Mouse (Mus musculus) MEL (cell line): Measurements from ENCODE around the gene Fst. TPM values are rescaled to one million over a fixed set of nuclear protein-coding genes. Genes with fewer than 3 reads are reported as not detected.

Source experiments
- DNase-seq: peaks from one replicate; pipeline ENCODE4 v3.0.0; 2011; ENCODE audit warnings: low read depth, low spot score
- H3K27ac ChIP-seq: 2 replicates; pipeline ENCODE4 v1.5.1; 2012; ENCODE audit warnings: low read depth, mild to moderate bottlenecking, control low read depth, low read length, moderate library complexity; ENCODE audit not compliant: control insufficient read depth
- H3K27me3 ChIP-seq, 2 experiments: fragments of 150-350 bp in 1 of 2; sonication (generic) in 1 of 2; 2 replicates each; pipeline ENCODE4 v1.6.1; 2012; ENCODE audit warnings: low read length in 2 of 2, mild to moderate bottlenecking in 2 of 2, improper control_type of control experiment in 1 of 2, moderate library complexity in 1 of 2; ENCODE audit not compliant: insufficient read depth in 2 of 2, control insufficient read depth in 1 of 2
- H3K36me3 ChIP-seq, 2 experiments: 2 replicates each; pipeline ENCODE4 v1.6.1; 2012 to 2014; ENCODE audit warnings: low read length in 2 of 2, improper control_type of control experiment in 1 of 2, inconsistent platforms in 1 of 2, mild to moderate bottlenecking in 1 of 2; ENCODE audit not compliant: insufficient read depth in 2 of 2, control insufficient read depth in 1 of 2
- H3K4me1 ChIP-seq, 2 experiments: fragments of 150-350 bp in 1 of 2; sonication (generic) in 1 of 2; 2 replicates each; pipeline ENCODE4 v1.6.1; 2012; ENCODE audit warnings: low read length in 2 of 2, improper control_type of control experiment in 1 of 2, mild to moderate bottlenecking in 1 of 2; ENCODE audit not compliant: insufficient read depth in 2 of 2, control insufficient read depth in 1 of 2
- H3K4me3 ChIP-seq, 2 experiments: fragments of 150-350 bp in 1 of 2; sonication (generic) in 1 of 2; 2 replicates each; pipeline ENCODE4 v1.5.1; 2012; ENCODE audit warnings: low read depth in 2 of 2, low read length in 2 of 2, mild to moderate bottlenecking in 2 of 2, moderate library complexity in 2 of 2, control low read depth in 1 of 2, improper control_type of control experiment in 1 of 2; ENCODE audit not compliant: control insufficient read depth in 1 of 2, insufficient read depth in 1 of 2
- H3K79me2 ChIP-seq: 2 replicates; pipeline ENCODE4 v1.6.1; 2012; ENCODE audit warnings: mild to moderate bottlenecking, low read length, moderate library complexity; ENCODE audit not compliant: control insufficient read depth, poor library complexity, insufficient read depth
- H3K9ac ChIP-seq: 2 replicates; pipeline ENCODE4 v1.6.1; 2012; ENCODE audit warnings: low read depth, mild to moderate bottlenecking, control low read depth, low read length, moderate library complexity; ENCODE audit not compliant: control insufficient read depth, poor library complexity, severe bottlenecking
- H3K9me3 ChIP-seq: fragments of 150-350 bp; sonication (generic); replicated peaks from 2 replicates; pipeline ENCODE4 v1.6.1; 2012; ENCODE audit warnings: mild to moderate bottlenecking, low read length, improper control_type of control experiment, moderate library complexity; ENCODE audit not compliant: insufficient read depth
- ETS1 ChIP-seq: IDR thresholded peaks from 2 replicates; pipeline ENCODE4 v1.6.1; 2012; ENCODE audit warnings: low read depth, mild to moderate bottlenecking, inconsistent platforms, low read length, improper control_type of control experiment, moderate library complexity
- MAZ ChIP-seq: IDR thresholded peaks from 2 replicates; pipeline ENCODE4 v1.6.1; 2012; ENCODE audit warnings: low read depth, mild to moderate bottlenecking, inconsistent platforms, low read length, improper control_type of control experiment
- MYC ChIP-seq: IDR thresholded peaks from 2 replicates; pipeline ENCODE4 v1.6.1; 2011; ENCODE audit warnings: low read depth, mild to moderate bottlenecking, low read length, improper control_type of control experiment, moderate library complexity
- NELFE ChIP-seq: IDR thresholded peaks from 2 replicates; pipeline ENCODE4 v1.6.1; 2011; ENCODE audit warnings: low read depth, low read length, improper control_type of control experiment
- POLR2AphosphoS2 ChIP-seq: IDR thresholded peaks from 2 replicates; pipeline ENCODE4 v1.6.1; 2011; ENCODE audit warnings: low read length, improper control_type of control experiment
- SMC3 ChIP-seq: IDR thresholded peaks from 2 replicates; pipeline ENCODE4 v1.6.1; 2011; ENCODE audit warnings: low read depth, low read length, improper control_type of control experiment
- TCF12 ChIP-seq: IDR thresholded peaks from 2 replicates; pipeline ENCODE4 v1.6.1; 2014; ENCODE audit warnings: low read depth, mild to moderate bottlenecking, inconsistent platforms, low read length, improper control_type of control experiment, moderate library complexity
- USF2 ChIP-seq, 2 experiments: IDR thresholded peaks; 2 replicates each; pipeline ENCODE4 v1.6.1; 2011 to 2012; ENCODE audit warnings: improper control_type of control experiment in 2 of 2, low read length in 2 of 2, borderline replicate concordance in 1 of 2, inconsistent platforms in 1 of 2, low read depth in 1 of 2, mild to moderate bottlenecking in 1 of 2; ENCODE audit not compliant: insufficient read depth in 1 of 2
- polyA plus RNA-seq, 2 experiments: library from polyadenylated mRNA; stranded (reverse) in 1 of 2; unstranded in 1 of 2; fragments of >175 nt in 1 of 2; fragments of >200 nt in 1 of 2; gene quantifications; 2 replicates each; pipeline versions ENCODE4 v1.2.1 to v1.2.4; 2012; ENCODE audit warnings: low replicate concordance in 2 of 2, low read depth in 1 of 2; ENCODE audit not compliant: insufficient read length in 2 of 2, insufficient read depth in 1 of 2, missing spikeins in 1 of 2
- total RNA-seq: library from RNA; depleted of rRNA; stranded (reverse); fragments of 300-350 nt; gene quantifications from 2 replicates; pipeline ENCODE4 v1.2.3, GENCODE M21; 2012; rRNA removed

Fst gene
- total and polyA plus RNA-seq, 3 experiments, result not detected

DNA sequence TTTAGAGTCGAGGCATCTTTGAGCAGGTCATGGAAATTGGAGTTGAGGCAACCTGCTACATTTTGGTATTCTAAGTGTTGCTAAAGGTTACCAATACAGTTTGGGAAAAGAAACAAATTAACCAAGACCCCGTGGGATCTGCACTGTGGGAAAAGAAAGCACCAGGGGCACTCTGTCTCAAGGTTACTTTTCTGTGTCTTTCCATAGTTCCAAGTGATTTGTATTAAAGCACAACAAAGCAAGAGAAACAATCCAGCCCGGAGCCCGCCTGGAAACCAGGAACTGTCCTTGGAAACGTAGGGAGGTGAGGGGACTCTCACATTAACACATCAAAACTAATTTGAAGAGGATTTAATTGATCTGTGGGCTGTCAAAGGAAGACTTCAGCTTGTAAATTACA, 51.9 kb downstream of the Fst start:
- Histone ChIP-seq H3K27ac (no peak overlapping the region), H3K4me1 (no peaks in the 10 kb centered on the region), H3K36me3 (no peaks in the 10 kb centered on the region), H3K9ac (no peak overlapping the region), H3K27me3 (peaks cover 2 to 5% of the 10 kb centered on the region in 2 experiments), H3K9me3 (no peaks in the 10 kb centered on the region), H3K4me3 (no peak overlapping the region), H3K79me2 (no peaks in the 10 kb centered on the region)
- TF ChIP-seq MAZ (no peak), USF2 (IDR thresholded peaks at IDR 0.05; ENCODE audit: borderline replicate concordance in 1 of 2, insufficient read depth in 1 of 2, low read depth in 1 of 2, low read length in 2 of 2) (no peak)
- DNase-seq, result no peak

DNA sequence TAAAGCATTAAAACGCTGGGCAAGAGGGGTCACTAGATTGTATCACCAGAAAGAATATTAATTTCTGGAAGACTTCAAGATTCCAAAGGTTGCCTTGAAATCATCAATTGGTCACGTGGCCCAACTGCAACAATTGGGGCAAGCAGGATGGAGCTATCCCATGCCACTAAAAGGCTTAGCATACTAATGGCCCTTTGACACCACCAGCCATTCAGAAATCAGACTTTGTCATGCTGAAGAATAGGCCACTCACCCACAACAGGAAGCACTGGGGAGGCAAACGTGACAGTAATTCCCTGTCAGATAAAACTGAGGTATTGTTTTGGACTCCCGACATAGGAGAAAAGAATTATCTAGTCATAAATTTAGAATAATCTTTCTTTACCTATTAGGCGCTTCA, 52.3 kb downstream of the Fst start:
- Histone ChIP-seq H3K27me3 (peaks cover 2 to 5% of the 10 kb centered on the region in 2 experiments), H3K4me3 (no peak overlapping the region)
- TF ChIP-seq POLR2AphosphoS2 (no peak), MYC (no peak), ETS1 (no peak), TCF12 (no peak), SMC3 (no peak)
- TF ChIP-seq, all 39 proteins: peak for 0

DNA sequence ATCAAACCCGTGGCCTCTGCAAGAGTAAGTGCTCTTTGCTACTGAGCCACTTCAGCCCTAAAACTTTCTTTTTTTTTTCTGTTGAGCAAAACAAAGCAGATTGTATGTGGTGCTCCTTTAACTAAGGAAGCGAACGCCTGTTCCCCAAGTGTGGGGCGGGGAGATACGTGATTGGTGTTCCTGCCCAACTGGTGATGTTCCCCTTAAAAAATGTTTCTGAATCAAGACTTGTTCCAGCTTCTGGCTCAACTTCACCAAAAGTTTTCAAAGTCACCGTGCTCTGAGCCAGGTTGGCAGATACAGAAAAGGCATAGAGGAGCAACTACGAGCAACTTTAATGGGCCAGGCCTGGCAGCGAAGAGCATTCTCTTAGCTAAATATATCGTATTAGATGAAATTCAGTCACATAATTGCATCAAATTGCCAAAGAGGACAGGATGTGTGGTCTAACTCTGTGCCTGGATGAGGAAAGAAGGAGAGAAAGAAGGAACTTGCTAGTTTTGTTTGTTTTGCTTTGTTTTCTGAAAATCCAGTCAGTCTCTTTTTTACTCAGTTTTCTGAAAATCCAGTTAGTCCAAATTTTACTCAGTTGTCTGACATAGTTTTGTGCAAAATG, 53.5 kb downstream of the Fst start:
- no peak overlapping the region for H3K27ac ChIP-seq
- H3K27me3 ChIP-seq, result peaks cover 2 to 5% of the 10 kb centered on the region in 2 experiments
- no peak overlapping the region for H3K9ac ChIP-seq
- no peak overlapping the region for H3K4me3 ChIP-seq
- no peak for DNase-seq
- no peaks in the 10 kb centered on the region for H3K9me3 ChIP-seq
- H3K4me1 ChIP-seq, result no peaks in the 10 kb centered on the region
- H3K36me3 ChIP-seq, result no peaks in the 10 kb centered on the region
- no peaks in the 10 kb centered on the region for H3K79me2 ChIP-seq
- TF ChIP-seq SMC3 (no peak), NELFE (no peak)

More for the DNA sequence above, 52.3 kb downstream of the Fst start:
- Histone ChIP-seq H3K36me3 (no peaks in the 10 kb centered on the region), H3K9ac (no peak overlapping the region), H3K9me3 (no peaks in the 10 kb centered on the region), H3K4me1 (no peaks in the 10 kb centered on the region), H3K27ac (no peak overlapping the region), H3K79me2 (no peaks in the 10 kb centered on the region)
- DNase-seq, result no peak

Other genes with a start within 250 kb of the Fst start
- 176 and 189 TPM in 2 replicates for gene Ndufs4, start 70.7 kb downstream of the Fst start, total RNA-seq
- gene Ndufs4, start 70.7 kb downstream of the Fst start, polyA plus RNA-seq, result 10 to 100 TPM in 1 of 2 experiments, not detected in 1; 76.8 TPM